Mouse (Mus musculus) liver, embryonic 16.5 days (tissue): ENCODE data around the gene Cela3b. TPM values are rescaled to one million over a fixed set of nuclear protein-coding genes. Genes with fewer than 3 reads are reported as not detected.

Source experiments
- ATAC-seq: fragments of 200-750 bp; cut with Nextera tagmentation; 2 replicates; pipeline ENCODE4 v1.8.0; 2017; ENCODE audit warnings: low read depth, mild to moderate bottlenecking, moderate number of reproducible peaks, moderate library complexity
- H3K27ac ChIP-seq: fragments of 300-500 bp; sonication (generic); 2 replicates; pipeline ENCODE4 v1.5.1; 2014; ENCODE audit warnings: mild to moderate bottlenecking, low read length
- H3K27me3 ChIP-seq: fragments of 300-500 bp; sonication (generic); 2 replicates; pipeline ENCODE4 v1.6.1; 2014; ENCODE audit warnings: low read depth, low read length, mixed read lengths; ENCODE audit not compliant: control insufficient read depth, insufficient read depth
- H3K36me3 ChIP-seq: fragments of 300-500 bp; sonication (generic); 2 replicates; pipeline ENCODE4 v1.6.1; 2014; ENCODE audit warnings: mild to moderate bottlenecking; ENCODE audit not compliant: control insufficient read depth, insufficient read depth
- H3K4me1 ChIP-seq: fragments of 300-500 bp; sonication (generic); 2 replicates; pipeline ENCODE4 v1.6.1; 2014; ENCODE audit warnings: low read depth, low read length, mixed read lengths; ENCODE audit not compliant: control insufficient read depth
- H3K4me2 ChIP-seq: fragments of 300-500 bp; sonication (generic); 2 replicates; pipeline ENCODE4 v1.6.1; 2014; ENCODE audit warnings: low read depth, low read length, mixed read lengths
- H3K4me3 ChIP-seq: fragments of 300-500 bp; sonication (generic); 2 replicates; pipeline ENCODE4 v1.5.1; 2014; ENCODE audit warnings: low read depth, mild to moderate bottlenecking, low read length
- H3K9ac ChIP-seq: fragments of 300-500 bp; sonication (generic); 2 replicates; pipeline ENCODE4 v1.6.1; 2014; ENCODE audit warnings: low read depth, low read length
- H3K9me3 ChIP-seq: fragments of 300-500 bp; sonication (generic); replicated peaks from 2 replicates; pipeline ENCODE4 v1.6.1; 2016; ENCODE audit warnings: low read length; ENCODE audit not compliant: control insufficient read depth
- WGBS: fragments of 180-500 bp; shearing (Covaris S2); extraction: QIAGEN DNeasy Blood & Tissue Kit; methylation state at CpG from one replicate; pipeline ENCODE4 v1.1.7; 2014; ENCODE audit not compliant: insufficient replicate concordance; 5-methylcytosine and 5-hydroxymethylcytosine counted together
- polyA plus RNA-seq: library from polyadenylated mRNA; unstranded; fragments of >200 nt; fragmentation: Nextera tagmentation; extraction: Ambion mirVana; gene quantifications from 2 replicates; pipeline ENCODE4 v1.2.1, GENCODE M21; 2015

The Cela3b gene
- polyA plus RNA-seq, 1 experiment from 2014 or later = 6.1 TPM

GRCm38 (mm10) chr4:137409691-137410090 lies 20.6 kb downstream of the Cela3b start, which contains the start of gene Cela3a:
TSS of gene Cela3a (minus strand) at chr4:137409791.
- 70% methylated on average over 5 of the region's 5 CpGs for WGBS
- H3K36me3 ChIP-seq = no peaks in the 10 kb centered on the region
- no peak within 1 kb of the TSS for H3K4me3 ChIP-seq
- no peak within 1 kb of the TSS for H3K27ac ChIP-seq
- ATAC-seq = no peak
- H3K27me3 ChIP-seq = no peaks in the 10 kb centered on the region
- H3K4me2 ChIP-seq = no peak within 1 kb of the TSS
- no peak within 1 kb of the TSS for H3K9ac ChIP-seq
- H3K4me1 ChIP-seq = no peaks in the 10 kb centered on the region
- no peaks in the 10 kb centered on the region for H3K9me3 ChIP-seq

GRCm38 (mm10) chr4:137405571-137405970 lies 24.8 kb downstream of the Cela3b start:
- no peak for ATAC-seq
- WGBS = 63% methylated on average over 3 of the region's 3 CpGs

GRCm38 (mm10) chr4:137396641-137397525 lies 33.5 kb downstream of the Cela3b start:
- Histone ChIP-seq H3K4me3 (no peak overlapping the region), H3K9me3 (no peaks in the 10 kb centered on the region), H3K27me3 (no peaks in the 10 kb centered on the region), H3K4me2 (no peak overlapping the region), H3K27ac (no peak overlapping the region), H3K9ac (no peak overlapping the region), H3K36me3 (no peaks in the 10 kb centered on the region), H3K4me1 (peaks cover 6% of the 10 kb centered on the region)
- ATAC-seq = no peak
- 69% methylated on average over 15 of the region's 15 CpGs for WGBS

More at GRCm38 (mm10) chr4:137405571-137405970, 24.8 kb downstream of the Cela3b start:
- H3K4me2 ChIP-seq = no peak overlapping the region
- no peak overlapping the region for H3K4me3 ChIP-seq
- no peak overlapping the region for H3K9ac ChIP-seq
- H3K9me3 ChIP-seq = no peaks in the 10 kb centered on the region
- H3K4me1 ChIP-seq = no peaks in the 10 kb centered on the region
- no peaks in the 10 kb centered on the region for H3K27me3 ChIP-seq
- H3K36me3 ChIP-seq = no peaks in the 10 kb centered on the region
- H3K27ac ChIP-seq = no peak overlapping the region

- Histone ChIP-seq H3K27me3 (no peaks in the 10 kb centered on the region), H3K36me3 (no peaks in the 10 kb centered on the region), H3K4me3 (no peak overlapping the region), H3K4me2 (no peak overlapping the region), H3K9ac (no peak overlapping the region), H3K4me1 (peaks cover 15% of the 10 kb centered on the region), H3K9me3 (peaks cover 3% of the 10 kb centered on the region), H3K27ac (no peak overlapping the region)
- ATAC-seq = no peak
- WGBS = 66% methylated on average over 9 of the region's 9 CpGs
Measured at GRCm38 (mm10) chr4:137393378-137394135, 36.8 kb downstream of the Cela3b start.

GRCm38 (mm10) chr4:137392874-137393273 lies 37.5 kb downstream of the Cela3b start:
- H3K4me3 ChIP-seq = no peak overlapping the region
- ATAC-seq = no peak
- H3K4me2 ChIP-seq = no peak overlapping the region
- H3K9ac ChIP-seq = no peak overlapping the region
- H3K27ac ChIP-seq = no peak overlapping the region
- peaks cover 3% of the 10 kb centered on the region for H3K9me3 ChIP-seq
- WGBS = 76% methylated on average over 9 of the region's 9 CpGs
- no peaks in the 10 kb centered on the region for H3K27me3 ChIP-seq
- peaks cover 15% of the 10 kb centered on the region for H3K4me1 ChIP-seq
- H3K36me3 ChIP-seq = no peaks in the 10 kb centered on the region

- Histone ChIP-seq H3K4me2 (no peak overlapping the region), H3K4me3 (no peak overlapping the region), H3K9me3 (peaks cover 3% of the 10 kb centered on the region), H3K27ac (no peak overlapping the region), H3K36me3 (no peaks in the 10 kb centered on the region), H3K4me1 (peaks cover 19% of the 10 kb centered on the region), H3K27me3 (no peaks in the 10 kb centered on the region), H3K9ac (no peak overlapping the region)
- WGBS = 70% methylated on average over 3 of the region's 3 CpGs
- ATAC-seq = no peak
Measured at GRCm38 (mm10) chr4:137391287-137391686, 39.1 kb downstream of the Cela3b start.

- H3K4me3 ChIP-seq = no peak overlapping the region
- H3K4me1 ChIP-seq = peaks cover 19% of the 10 kb centered on the region
- no peaks in the 10 kb centered on the region for H3K36me3 ChIP-seq
- no peaks in the 10 kb centered on the region for H3K27me3 ChIP-seq
- no peak for ATAC-seq
- H3K9ac ChIP-seq = no peak overlapping the region
- WGBS = 80% methylated on average over 4 of the region's 4 CpGs
- peaks cover 3% of the 10 kb centered on the region for H3K9me3 ChIP-seq
- H3K4me2 ChIP-seq = no peak overlapping the region
- H3K27ac ChIP-seq = no peak overlapping the region
Measured at GRCm38 (mm10) chr4:137390196-137390595, 40.1 kb downstream of the Cela3b start.

GRCm38 (mm10) chr4:137388983-137389382 lies 41.4 kb downstream of the Cela3b start:
- H3K4me1 ChIP-seq = peaks cover 19% of the 10 kb centered on the region
- H3K27me3 ChIP-seq = no peaks in the 10 kb centered on the region
- peaks cover 3% of the 10 kb centered on the region for H3K9me3 ChIP-seq
- WGBS = 33% methylated on average over 6 of the region's 6 CpGs
- H3K27ac ChIP-seq = peak overlapping the region; percentile 97
- H3K4me2 ChIP-seq = peak overlapping the region; percentile 95
- no peaks in the 10 kb centered on the region for H3K36me3 ChIP-seq
- H3K9ac ChIP-seq = peak overlapping the region; percentile 89
- H3K4me3 ChIP-seq = peak overlapping the region; percentile 68
- ATAC-seq = 0 out of 2 replicates have a peak, but pooled peaks have one; percentile 10
